Mouse (Mus musculus): ENCODE results near the gene Slc36a1.

DNA sequence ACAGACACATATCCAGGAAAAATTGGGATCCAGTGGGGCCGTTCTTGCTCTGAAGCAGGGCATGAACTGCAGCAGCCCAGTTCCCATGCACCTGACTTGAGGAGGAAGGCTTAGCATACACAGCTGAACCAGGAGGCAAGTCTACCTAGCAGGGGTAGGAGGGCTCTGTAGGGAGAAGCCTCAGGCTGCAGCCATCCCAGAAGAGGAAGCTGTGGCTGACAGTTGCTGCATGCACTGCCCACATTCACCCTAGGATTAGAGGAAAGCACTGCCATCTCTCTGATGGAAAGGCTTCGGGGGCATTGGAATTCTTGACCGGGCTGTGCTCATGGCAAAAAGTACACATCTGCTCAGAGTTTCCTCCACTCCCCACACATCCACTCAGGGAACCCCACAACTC is 24.3 kb upstream of the Slc36a1 start:
- TF ChIP-seq CTCF (IDR thresholded peaks at IDR 0.05) (no peak), EP300 (IDR thresholded peaks at IDR 0.05; ENCODE audit: insufficient read depth, low read depth, low read length) (no peak)
